Mouse (Mus musculus) heart, postnatal 36 days (tissue): ENCODE results near the gene Pfkp. TPM values are rescaled to one million over a fixed set of nuclear protein-coding genes. Genes with fewer than 3 reads are reported as not detected.

Experiments used
- DNase-seq, 2 experiments: peaks; one replicate each; pipeline ENCODE4 v3.0.0; 2021 to 2022
- intact Hi-C: fragments of 180-260 bp; cut with DNase I; formaldehyde crosslinking; loops from one replicate; pipeline ENCODE4 v1.15.1; 2025
- total RNA-seq, 2 experiments: library from RNA; stranded (reverse); gene quantifications; 2 replicates each; pipeline ENCODE4 v1.2.3; 2021

The Pfkp gene
- 10 to 100 TPM; 49.0 to 65.7 TPM for total RNA-seq

DNA sequence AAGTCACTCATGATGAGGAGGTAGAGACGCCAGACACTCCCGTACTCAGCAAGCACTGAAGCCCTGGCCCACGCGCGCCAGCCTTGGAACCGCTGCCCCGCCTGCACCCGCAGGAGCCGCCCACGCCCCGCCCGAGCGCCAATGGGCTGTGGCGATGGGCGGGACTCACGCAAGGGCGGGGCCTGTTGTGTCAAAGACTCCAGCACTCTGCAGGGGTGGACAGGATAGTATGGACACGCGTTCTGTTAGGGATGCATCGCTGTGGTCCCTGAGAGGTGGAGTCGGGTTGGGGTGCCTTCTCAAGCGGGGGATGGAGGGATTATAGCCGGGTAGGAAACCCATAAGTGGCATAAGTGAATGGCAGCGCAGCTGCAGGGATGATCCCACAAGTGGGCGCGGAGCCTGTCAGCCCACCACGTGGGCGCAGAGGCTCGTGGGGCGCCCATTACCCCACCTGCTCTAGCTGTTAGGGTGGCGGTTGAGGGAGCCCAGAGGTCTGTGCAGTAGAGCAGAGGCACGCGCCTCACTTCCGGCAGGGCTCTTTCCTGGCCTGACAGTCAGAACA lies at the start of gene Pfkp:
Gene Pfkp, minus strand, starts transcription at position 109 of the 565 bp plus-strand sequence.
- intact Hi-C loops: no loop called here
- DNase-seq: peak; percentile 90 to 92

DNA sequence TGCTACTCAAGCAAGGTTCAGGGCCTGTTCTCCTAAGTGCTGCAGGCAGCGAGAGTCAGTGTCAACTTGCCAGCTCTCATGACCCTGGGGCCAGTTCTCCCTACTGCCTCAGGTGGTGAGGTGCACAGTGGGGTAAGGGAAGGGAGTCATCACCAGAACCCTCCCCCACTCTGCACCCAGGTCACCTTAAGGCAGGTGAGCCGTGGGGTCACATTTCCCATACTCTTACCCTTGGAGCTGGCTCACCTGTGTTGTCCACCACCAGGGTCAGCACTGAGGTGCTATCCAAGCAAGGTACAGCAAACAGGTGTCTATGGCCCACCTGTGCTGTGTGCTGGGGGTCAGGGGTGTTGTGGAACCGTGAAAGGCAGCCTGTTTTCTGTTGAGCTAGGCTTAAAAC lies 42.0 kb upstream of the Pfkp start:
- intact Hi-C loops: no loop called here
- no peak for DNase-seq

DNA sequence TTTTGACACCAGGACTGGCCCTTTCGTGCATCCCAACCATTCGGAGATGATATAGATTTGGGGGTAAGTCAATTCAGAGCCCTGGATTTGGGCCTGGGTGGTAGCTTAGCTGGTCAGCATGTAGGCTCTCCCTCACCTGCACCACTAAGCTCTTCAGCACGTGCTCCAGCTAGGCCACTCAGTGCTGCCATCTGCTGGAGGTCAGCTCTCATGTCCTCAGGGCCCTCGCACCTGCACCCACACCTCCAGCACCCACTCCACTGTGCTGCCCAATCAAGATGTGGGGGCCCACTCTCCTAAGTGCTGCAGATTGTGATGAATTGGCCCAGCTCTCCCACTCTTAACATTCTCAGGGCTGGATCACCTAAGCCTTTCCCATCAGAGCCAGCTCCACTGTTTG lies 41.4 kb upstream of the Pfkp start:
- DNase-seq: peak; percentile 39 to 68
- intact Hi-C loops: loop anchor here (1.0 kb wide), 1 partner anchor 63 kb away; no protein-coding TSS in a partner anchor

DNA sequence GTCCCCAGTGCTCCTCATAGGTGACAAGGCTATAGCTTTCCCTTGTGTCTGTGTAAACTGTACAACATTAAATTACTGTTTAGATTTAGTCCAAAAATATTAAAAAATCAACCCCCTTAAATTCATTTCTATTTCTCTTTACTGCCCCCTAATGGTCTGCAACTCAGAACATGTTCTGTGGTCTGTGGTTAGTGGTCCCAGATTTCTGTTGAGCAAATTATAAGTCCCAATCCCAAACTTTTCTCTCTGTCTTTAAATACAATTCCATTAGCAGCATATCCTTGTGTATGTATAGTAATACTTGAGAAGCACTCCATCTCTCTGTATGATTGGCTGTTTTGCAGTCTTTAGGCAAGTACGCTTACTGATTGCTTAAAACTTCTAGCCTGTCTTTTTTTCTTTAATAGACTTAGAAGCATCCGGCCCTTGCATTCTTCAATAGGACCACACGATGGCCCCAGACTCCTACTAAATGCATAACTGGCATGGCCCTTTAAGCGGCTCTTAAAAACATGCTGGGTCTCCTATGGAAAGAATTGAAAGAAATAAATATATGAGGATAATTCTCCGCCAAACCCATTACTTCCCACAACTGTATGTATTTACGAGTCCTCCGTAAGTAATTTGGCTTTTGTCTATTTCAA lies 40.3 kb upstream of the Pfkp start:
- DNase-seq: peak in 1 of 2 experiments; percentile 24
- intact Hi-C loops: loop anchor here (1.0 kb wide), 1 partner anchor 62 kb away; no protein-coding TSS in a partner anchor

DNA sequence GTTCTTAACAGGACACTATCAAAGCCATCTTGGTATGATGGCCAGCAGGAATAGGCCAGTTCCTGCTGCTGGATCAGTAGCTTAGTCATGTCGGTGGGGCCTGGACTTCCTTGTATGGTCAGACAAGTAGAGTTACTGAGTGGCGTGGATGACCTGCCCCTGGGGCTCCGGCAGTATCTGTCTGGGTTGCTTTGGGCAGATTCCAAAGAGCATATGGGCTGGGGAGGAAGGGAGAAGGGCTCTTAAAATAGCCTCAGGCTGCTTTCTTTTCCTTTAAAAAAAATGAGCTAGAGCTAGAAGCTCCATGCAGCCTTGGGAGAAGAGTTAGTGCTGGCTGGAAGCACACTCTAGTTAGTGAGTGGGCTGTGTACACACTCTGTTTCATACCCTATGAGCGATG lies 18.3 kb upstream of the Pfkp start:
- intact Hi-C loops: no loop called here
- no peak for DNase-seq

DNA sequence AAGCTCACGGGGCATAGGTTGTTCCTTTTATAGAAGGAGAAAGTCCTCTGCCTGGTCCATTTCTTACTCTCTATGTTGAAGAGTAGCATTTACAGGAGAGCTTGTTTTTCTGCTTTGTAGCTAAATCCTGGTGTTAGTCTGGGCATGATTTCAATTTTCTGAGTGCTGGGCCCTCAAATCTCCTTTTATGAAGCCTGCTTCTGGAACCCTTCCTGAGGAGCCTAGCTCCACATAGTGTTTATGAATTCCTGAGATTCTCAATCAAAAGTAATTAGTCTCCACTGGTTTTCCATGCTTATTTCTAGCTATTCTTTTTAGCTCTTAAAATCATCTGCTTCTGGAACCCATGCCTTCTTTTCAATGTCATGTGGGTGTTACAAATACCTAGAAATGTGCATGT lies 16.9 kb upstream of the Pfkp start:
- intact Hi-C loops: no loop called here
- no peak for DNase-seq

DNA sequence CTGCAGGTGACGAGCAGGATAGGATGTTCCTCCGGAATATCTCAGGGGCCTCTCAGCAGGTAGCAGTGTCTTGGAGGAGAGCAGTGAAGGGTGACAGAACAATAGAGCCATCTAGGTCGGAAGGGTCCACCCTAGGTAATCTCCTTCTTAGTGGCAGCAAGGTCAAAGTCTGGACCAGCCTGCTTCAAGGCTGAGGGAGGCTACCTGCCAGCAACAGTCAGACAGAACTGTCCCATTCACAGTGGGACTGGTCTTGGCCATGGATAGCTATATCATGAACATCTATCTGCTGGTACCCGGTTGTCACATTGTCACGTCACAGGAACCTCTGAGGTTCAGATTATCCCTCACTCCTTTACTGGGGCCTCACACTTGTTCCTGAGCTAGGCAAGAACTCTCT lies 15.6 kb upstream of the Pfkp start:
- DNase-seq: no peak
- intact Hi-C loops: no loop called here

DNA sequence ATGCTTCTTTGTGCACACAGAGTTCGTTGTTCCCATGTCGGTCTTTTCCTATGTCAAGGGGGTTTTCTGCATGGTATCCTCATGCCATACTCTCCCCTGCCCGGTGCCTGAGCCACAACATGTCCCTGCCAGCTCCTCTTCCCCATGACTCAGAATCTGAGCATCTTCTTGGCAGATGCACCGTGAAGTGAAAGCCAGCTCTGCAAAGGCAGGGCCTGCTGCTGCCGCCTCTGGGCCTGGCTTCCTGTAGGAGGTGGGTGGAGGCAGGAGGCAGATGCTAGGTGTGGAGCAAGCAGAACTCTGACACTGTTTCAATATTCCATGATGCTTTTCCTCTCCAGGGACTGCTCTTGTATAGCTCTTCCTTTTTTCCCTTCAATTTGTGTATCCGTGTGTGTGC lies 10.7 kb upstream of the Pfkp start:
- DNase-seq: peak in 1 of 2 experiments; percentile 18
- intact Hi-C loops: no loop called here

DNA sequence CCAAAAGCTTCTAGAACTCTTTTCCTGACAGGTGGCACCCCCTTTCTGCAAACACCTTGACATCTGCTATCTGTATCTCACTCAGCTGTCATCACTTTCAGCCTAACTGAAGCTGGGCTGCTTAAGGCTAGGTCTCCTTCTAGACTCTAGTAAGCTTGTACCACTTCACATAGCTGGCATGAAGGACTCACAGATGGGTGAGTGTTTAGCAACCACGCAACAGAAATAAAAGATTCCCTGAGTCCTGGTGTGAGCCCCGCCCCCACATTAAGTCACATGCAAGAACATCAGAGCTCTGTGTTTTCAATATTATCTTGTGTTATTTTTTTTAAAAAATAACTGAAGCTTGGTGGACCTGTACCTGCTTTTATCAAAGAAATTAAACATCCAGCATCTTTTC lies 8.7 kb upstream of the Pfkp start:
- DNase-seq: no peak
- intact Hi-C loops: no loop called here

DNA sequence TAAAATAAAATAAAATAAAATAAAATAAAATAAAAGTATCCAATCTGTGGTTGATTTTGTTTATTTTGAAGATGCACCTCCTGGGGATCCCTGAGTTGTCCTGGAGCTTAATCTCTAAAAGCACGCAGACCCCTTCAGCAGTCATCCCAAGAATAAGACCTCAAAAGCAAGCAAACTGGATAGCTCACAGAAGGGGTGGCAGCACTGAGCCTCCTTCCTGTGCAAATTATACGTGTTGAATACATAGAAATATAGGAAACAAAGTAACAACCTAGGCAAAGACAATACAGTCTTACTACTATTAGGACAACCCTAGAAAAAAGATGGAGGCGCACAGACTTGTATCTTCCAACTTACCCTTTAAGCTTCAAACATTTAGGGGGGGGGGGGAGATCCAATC lies 965 bp upstream of the Pfkp start:
- intact Hi-C loops: no loop called here
- DNase-seq: no peak

DNA sequence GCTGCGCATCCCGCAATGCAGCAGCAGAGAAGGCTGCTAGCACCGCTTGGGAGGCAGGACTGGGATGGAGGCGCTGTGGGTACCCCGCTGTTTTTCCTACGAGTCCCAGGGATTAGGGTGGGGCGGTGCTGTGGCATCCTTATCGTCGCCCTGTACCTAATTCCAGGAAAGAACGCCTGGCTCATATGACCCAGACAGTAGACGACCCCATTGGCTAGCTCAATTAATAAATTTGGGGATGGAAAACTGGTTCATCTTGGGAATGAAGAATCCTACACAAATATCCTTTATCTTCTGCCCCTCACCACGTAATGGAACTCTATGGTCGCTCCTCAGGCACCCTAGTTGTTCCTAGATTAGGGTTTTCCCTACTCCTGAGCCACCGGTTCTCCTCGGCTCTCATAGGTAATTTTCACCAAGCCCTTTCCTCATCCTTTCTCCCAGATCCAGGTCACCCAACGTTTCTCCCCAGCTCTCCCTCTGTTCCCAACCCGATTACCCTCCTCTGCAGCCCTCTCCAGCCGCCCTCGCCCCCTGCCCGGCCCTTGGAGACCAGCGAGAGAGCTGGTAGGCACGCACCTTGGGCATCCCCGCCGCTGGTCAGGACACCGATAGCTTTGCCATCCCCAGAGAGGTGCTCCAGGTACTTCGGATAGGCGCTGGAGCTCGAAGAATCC lies 447 bp downstream of the Pfkp start:
- intact Hi-C loops: no loop called here
- no peak for DNase-seq

DNA sequence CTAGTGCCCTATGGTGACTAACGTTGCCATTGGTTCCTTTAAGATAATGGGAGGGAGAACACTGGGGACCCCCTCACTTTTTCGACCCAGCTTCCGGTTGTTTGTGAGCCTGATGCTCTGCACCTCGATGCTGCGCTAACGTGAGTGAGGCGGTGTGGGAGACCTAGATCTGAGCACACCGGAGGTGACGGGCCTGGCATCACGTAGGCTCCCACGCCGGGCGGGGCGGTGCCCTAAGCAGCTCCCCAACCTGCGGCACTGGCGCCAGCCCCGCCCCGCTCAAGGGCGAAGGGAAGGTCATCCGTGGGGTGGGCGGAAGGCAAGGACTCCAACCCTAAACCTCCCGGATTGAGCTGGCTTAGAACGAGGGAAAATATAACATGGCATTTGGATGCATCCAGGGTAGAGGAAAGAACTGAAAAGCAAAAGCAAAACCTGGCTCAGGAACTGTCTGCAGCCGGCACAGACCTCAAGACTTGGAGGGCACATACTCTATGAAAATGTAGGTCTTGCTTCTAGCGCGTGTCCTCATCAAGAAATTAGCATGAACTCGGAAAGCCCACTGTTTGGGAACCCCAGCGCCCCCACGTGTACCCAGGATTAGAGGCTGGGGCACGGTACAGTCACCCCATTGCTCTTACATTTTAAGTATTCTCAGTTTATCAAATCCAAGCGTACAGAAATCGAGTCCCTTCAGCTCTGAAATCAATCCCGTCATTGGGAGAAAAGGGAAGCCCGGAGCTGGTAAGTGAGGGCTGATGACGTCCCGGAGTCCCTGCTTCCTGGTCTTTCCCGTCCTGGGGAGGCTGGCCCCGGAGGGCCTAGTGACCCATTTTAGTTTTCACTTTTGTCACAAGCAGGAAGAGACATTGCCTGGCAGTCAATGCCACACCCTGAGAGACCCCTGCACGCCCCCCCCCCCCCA lies 1.2 kb downstream of the Pfkp start:
- intact Hi-C loops: no loop called here

DNA sequence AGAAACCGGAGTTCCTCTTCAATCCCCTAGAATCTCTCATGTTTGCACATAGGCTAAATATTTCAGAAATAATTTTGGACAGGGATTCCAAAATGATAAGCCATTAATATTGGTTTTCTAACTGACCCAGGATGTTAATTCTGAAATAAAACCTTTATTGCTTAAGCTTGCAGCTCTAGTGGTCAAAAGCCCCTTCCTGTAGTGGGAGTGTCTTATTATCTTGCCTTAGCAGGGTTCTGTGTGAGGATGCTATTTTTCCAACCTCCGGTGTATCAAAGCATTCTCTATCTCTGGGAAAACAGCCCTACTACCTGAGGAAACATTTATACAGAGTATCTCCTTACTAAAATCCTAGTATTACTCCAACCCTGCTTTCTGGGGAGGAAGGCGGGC lies 1.9 kb downstream of the Pfkp start:
- no peak for DNase-seq
- intact Hi-C loops: no loop called here

More for the DNA sequence above, 1.2 kb downstream of the Pfkp start:
- DNase-seq: peak; percentile 46 to 54

DNA sequence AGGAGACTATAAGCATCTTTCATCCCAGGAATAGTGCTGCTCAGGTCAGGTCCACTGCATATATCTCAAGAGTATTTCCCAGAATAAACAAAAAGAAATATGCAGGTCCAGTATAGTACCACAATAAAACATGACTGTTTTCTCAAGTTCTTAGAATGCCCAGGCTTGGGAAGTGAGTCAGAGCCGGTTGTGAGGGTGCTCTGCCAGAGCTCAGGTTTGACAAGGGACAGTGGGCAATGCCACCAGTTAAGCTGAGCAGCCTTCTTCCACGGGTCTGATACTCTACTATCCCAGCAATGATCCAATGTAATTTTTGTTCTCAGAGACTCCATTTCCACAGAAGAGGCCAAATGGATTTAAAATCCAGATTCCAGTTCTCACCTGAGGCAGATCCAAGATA lies 2.3 kb downstream of the Pfkp start:
- intact Hi-C loops: no loop called here
- no peak for DNase-seq

DNA sequence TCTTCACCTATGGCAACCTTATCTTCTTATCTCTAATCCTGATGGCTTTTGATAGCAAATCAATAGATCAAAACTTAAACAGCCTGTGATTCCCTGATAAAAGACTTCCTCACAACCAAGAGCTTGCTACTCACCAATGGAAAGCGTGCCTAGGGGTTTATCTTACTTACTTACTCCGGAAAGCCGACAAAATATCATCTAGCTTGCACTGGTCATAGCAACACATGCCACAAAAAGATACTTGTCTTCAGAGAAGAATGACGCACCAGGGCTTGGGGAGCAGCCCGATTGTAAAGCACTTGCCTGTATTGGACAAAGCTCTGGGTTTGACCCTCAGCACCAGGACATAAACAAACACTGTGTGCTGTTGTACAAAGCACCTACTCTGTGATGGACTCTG lies 4.6 kb downstream of the Pfkp start:
- no peak for DNase-seq
- intact Hi-C loops: no loop called here

DNA sequence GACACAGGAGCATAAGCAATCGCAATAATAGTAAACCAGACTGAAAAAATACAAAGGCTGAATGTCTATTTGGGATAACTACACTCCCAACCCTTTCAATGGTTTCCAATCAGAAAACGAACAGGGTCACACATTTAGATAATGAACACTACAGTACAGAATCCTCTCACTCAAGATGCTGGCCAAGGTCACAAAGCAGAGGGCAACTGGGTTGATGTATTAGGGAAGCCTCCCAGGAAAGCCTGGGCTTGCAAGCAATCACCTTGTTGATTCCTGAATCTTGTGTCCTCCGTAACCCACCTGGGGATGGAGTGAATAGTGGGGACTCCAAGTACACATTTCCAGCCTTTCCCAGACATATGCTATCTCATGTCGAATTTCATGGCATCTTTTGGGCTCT lies 5.6 kb downstream of the Pfkp start:
- DNase-seq: no peak
- intact Hi-C loops: no loop called here

DNA sequence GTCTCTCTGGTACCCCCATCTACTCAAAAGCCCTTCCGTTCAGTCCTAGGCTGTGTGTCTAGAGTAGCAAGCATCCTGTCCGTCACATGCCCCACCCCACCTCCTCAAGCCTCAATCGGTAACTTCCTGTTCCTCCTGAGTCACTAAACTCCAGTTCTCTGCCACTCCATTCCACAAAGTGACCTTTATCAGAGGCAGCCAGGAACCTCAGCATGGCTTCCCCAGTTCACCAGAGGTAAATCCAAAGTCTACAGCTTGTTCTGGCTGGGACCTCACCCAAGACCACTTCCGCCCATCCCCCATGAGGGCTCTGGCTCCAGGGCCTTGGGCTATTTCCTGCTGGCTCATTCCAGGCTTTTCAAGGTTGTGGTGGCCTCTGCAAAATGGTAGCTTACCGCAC lies 6.1 kb downstream of the Pfkp start:
- intact Hi-C loops: no loop called here
- DNase-seq: peak; percentile 28 to 34

DNA sequence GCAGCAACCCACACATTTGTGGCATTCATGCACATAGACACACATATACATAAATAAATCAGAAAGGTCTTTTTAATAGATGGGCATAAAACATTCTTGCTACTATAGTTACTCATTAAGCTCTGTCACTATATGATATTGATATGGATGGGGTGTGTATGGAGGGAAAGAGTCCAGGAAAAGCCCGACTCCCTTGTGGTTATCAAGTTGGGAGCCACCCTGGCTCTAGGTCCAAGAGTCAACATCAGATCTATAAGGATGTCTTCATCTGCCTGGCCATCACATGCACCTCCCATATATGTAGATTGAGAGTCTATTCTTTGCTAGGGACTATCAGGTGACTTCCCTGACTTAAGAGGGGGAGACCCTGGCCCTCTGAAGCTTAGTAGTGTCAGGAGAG lies 7.1 kb downstream of the Pfkp start:
- intact Hi-C loops: no loop called here
- no peak for DNase-seq

DNA sequence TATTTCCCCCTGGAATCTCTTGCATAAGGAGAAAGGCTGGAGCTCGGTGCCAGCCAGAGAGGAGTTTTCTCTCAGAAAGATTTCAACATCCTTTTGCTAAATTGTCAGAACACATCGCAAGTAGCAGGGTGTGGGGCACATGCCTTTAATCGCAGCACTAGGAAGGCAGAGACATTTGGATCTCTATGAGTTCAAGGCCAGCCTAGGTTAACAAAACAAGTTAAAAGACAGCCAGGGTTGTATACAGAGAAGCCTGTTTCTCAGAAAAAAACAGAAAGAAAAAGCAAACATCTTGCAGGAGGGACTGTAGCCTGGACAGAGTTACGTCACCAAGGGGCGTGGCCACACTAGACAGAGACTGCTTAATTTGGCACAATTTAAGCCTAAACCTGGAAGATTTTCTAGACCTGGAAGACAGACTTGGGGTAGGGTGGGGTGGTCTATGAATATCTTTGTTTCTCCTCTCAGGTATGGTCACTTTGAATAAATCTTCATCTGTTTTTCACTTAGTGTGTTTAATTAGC lies 9.0 kb downstream of the Pfkp start:
- no peak for DNase-seq
- intact Hi-C loops: no loop called here

DNA sequence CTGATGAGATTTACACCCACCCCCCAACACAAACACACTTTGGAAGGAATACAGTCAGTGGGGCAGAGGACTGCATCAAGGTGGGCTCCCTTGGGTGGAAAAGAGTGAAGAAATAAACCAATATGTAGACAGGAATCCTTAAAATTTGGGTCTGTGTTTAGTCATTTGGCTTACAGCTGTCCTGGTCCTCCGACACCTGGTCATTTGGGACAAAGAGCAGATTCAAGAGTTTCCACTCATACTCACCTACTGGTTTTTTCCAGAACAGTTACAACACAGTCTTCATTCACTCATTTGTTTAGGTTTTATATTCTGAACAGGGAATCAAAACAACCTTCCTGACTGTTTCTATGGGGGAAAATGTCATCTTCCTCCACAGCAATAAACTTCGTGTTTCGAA lies 9.6 kb downstream of the Pfkp start:
- no peak for DNase-seq
- intact Hi-C loops: no loop called here

DNA sequence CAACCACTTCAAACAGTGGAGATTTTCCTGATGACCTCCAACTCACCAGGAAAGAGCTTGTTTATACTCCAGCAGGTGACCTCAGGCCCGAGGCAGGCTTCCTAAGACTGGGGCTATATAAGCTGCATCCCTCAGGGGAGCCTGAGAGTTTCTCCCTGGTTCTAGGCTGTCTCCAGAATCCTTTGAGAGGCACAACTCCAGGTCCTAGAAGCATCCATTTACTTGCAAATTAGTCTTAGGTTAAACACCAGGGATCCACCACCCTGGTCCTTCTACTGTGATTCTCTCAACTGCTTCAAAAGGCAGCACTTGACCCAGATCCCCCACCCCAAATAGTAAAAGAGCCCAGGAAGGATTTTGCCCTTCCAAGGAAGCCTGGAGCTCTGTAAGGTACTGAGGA lies 10.2 kb downstream of the Pfkp start:
- intact Hi-C loops: no loop called here
- no peak for DNase-seq
